Mouse (Mus musculus) midbrain, embryonic 13.5 days (tissue): ENCODE results near the gene 4930404N11Rik. TPM values are rescaled to one million over a fixed set of nuclear protein-coding genes. Genes with fewer than 3 reads are reported as not detected.

Source experiments
- ATAC-seq: fragments of 200-750 bp; cut with Nextera tagmentation; 2 replicates; pipeline ENCODE4 v1.8.0; 2017; ENCODE audit warnings: mild to moderate bottlenecking, moderate TSS enrichment, moderate library complexity
- H3K27ac ChIP-seq: fragments of 300-500 bp; sonication (generic); 2 replicates; pipeline ENCODE4 v1.5.1; 2015; ENCODE audit warnings: inconsistent platforms, mild to moderate bottlenecking, moderate library complexity
- H3K27me3 ChIP-seq: fragments of 300-500 bp; sonication (generic); 2 replicates; pipeline ENCODE4 v1.6.1; 2015; ENCODE audit warnings: mild to moderate bottlenecking, inconsistent platforms
- H3K36me3 ChIP-seq: fragments of 300-500 bp; sonication (generic); 2 replicates; pipeline ENCODE4 v1.6.1; 2015; ENCODE audit warnings: mild to moderate bottlenecking, inconsistent platforms
- H3K4me1 ChIP-seq: fragments of 300-500 bp; sonication (generic); replicated peaks from 2 replicates; pipeline ENCODE4 v1.6.1; 2015; ENCODE audit warnings: inconsistent platforms
- H3K4me2 ChIP-seq: fragments of 300-500 bp; sonication (generic); replicated peaks from 2 replicates; pipeline ENCODE4 v1.6.1; 2015; ENCODE audit warnings: moderate library complexity, mild to moderate bottlenecking, inconsistent platforms
- H3K4me3 ChIP-seq: fragments of 300-500 bp; sonication (generic); replicated peaks from 2 replicates; pipeline ENCODE4 v1.5.1; 2015; ENCODE audit warnings: mild to moderate bottlenecking, inconsistent platforms
- H3K9ac ChIP-seq: fragments of 300-500 bp; sonication (generic); replicated peaks from 2 replicates; pipeline ENCODE4 v1.6.1; 2015; ENCODE audit warnings: mild to moderate bottlenecking, inconsistent platforms
- H3K9me3 ChIP-seq: fragments of 300-500 bp; sonication (generic); 2 replicates; pipeline ENCODE4 v1.6.1; 2016; ENCODE audit warnings: mild to moderate bottlenecking, inconsistent platforms
- WGBS: fragments of 180-500 bp; shearing (Covaris S2); methylation state at CpG from one replicate; pipeline ENCODE4 v1.1.7; 2015; 5-methylcytosine and 5-hydroxymethylcytosine counted together
- polyA plus RNA-seq: library from polyadenylated mRNA; unstranded; fragments of >200 nt; fragmentation: Nextera tagmentation; extraction: Ambion mirVana; gene quantifications from 2 replicates; pipeline ENCODE4 v1.2.1, GENCODE M21; 2015

Gene 4930404N11Rik
- polyA plus RNA-seq, 1 experiment from 2014 or later: 0.44 TPM

- Histone ChIP-seq H3K9me3 (no peaks in the 10 kb centered on the region), H3K4me3 (no peak overlapping the region), H3K4me1 (0 out of 2 replicates have a peak, but pooled peaks cover 4% of the 10 kb centered on the region), H3K27me3 (peaks cover 31% of the 10 kb centered on the region), H3K27ac (no peak overlapping the region), H3K4me2 (no peak overlapping the region), H3K9ac (no peak overlapping the region), H3K36me3 (peaks cover 37% of the 10 kb centered on the region)
- no peak for ATAC-seq
- 79% methylated on average over 10 of the region's 10 CpGs for WGBS
Measured at GRCm38 (mm10) chr10:81329194-81329975, 36.2 kb downstream of the 4930404N11Rik start.

DNA sequence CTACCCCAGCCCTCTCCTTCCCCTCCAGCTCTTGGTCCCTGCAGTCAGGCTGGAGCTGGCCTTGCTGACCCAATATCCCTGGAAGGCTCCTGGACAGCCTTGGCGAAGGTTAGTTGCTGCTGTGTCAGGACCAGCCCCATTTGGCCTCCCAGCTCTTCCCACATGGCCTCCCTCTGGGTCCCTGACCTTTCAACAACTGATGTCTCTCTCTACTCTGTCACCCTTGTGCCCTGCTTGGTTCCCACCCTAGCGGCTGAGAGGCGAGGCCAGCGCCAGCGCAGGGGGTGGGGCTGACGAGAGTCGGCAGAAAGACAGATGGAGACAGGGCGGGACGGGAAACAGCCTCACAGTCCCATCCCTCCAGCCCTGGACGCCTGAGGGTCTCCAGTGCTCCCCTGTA lies 37.2 kb downstream of the 4930404N11Rik start, which contains the start of gene Tbxa2r:
Gene Tbxa2r, plus strand, starts transcription at position 346 of the 400 bp plus-strand sequence.
- H3K27ac ChIP-seq: no peak within 1 kb of the TSS
- H3K27me3 ChIP-seq: peaks cover 25% of the 10 kb centered on the region
- no peak within 1 kb of the TSS for H3K4me3 ChIP-seq
- no peak for ATAC-seq
- peaks cover 47% of the 10 kb centered on the region for H3K36me3 ChIP-seq
- H3K9me3 ChIP-seq: no peaks in the 10 kb centered on the region
- no peak within 1 kb of the TSS for H3K4me2 ChIP-seq
- H3K9ac ChIP-seq: 0 out of 2 replicates have a peak within 1 kb of the TSS, but pooled peaks have one; percentile 10
- 0 out of 2 replicates have a peak, but pooled peaks cover 4% of the 10 kb centered on the region for H3K4me1 ChIP-seq
- 15% methylated on average over 10 of the region's 10 CpGs for WGBS

- ATAC-seq: no peak
- Histone ChIP-seq H3K9ac (no peak overlapping the region), H3K4me3 (no peak overlapping the region), H3K4me1 (0 out of 2 replicates have a peak, but pooled peaks cover 4% of the 10 kb centered on the region), H3K4me2 (no peak overlapping the region), H3K9me3 (no peaks in the 10 kb centered on the region), H3K27ac (no peak overlapping the region), H3K36me3 (peaks cover 52% of the 10 kb centered on the region), H3K27me3 (peaks cover 21% of the 10 kb centered on the region)
- 55% methylated on average over 2 of the region's 2 CpGs for WGBS
Measured at GRCm38 (mm10) chr10:81327959-81328358, 37.7 kb downstream of the 4930404N11Rik start.

DNA sequence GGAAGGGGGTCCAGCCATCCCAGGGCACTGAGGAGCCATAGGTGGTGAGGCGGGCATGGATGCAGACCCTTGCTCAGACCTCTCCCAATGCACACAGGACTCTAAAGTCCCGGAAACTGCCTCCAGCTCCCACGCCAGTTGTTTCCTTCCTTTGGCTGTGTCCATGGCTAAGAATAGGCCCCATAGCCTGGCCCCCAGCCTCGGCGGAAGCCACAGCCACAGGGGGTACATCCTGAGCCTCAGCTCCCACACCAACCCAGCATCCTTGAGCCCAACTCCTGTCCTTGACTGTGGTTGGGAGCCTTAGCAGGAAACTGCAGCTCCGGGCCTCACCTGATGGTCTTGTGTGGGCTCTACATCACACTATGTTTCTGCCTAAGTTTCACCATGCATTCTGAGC lies 38.8 kb downstream of the 4930404N11Rik start:
- H3K9me3 ChIP-seq: no peaks in the 10 kb centered on the region
- no peak overlapping the region for H3K9ac ChIP-seq
- H3K27me3 ChIP-seq: peaks cover 11% of the 10 kb centered on the region
- H3K4me1 ChIP-seq: peaks cover 7% of the 10 kb centered on the region
- ATAC-seq: no peak
- H3K4me3 ChIP-seq: no peak overlapping the region
- 89% methylated on average over 6 of the region's 6 CpGs for WGBS
- no peak overlapping the region for H3K4me2 ChIP-seq
- H3K36me3 ChIP-seq: peaks cover 60% of the 10 kb centered on the region
- no peak overlapping the region for H3K27ac ChIP-seq

- no peak overlapping the region for H3K9ac ChIP-seq
- 0 out of 2 replicates have a peak, but pooled peaks cover 6% of the 10 kb centered on the region for H3K27me3 ChIP-seq
- no peak overlapping the region for H3K4me2 ChIP-seq
- H3K36me3 ChIP-seq: peaks cover 60% of the 10 kb centered on the region
- no peak overlapping the region for H3K27ac ChIP-seq
- WGBS: 95% methylated on average over 18 of the region's 18 CpGs
- H3K4me1 ChIP-seq: peaks cover 12% of the 10 kb centered on the region
- no peaks in the 10 kb centered on the region for H3K9me3 ChIP-seq
- no peak overlapping the region for H3K4me3 ChIP-seq
- ATAC-seq: no peak
Measured at GRCm38 (mm10) chr10:81325781-81326180, 39.8 kb downstream of the 4930404N11Rik start.

GRCm38 (mm10) chr10:81325176-81325575 lies 40.4 kb downstream of the 4930404N11Rik start:
- H3K27ac ChIP-seq: no peak overlapping the region
- H3K27me3 ChIP-seq: no peaks in the 10 kb centered on the region
- no peaks in the 10 kb centered on the region for H3K9me3 ChIP-seq
- no peak overlapping the region for H3K4me2 ChIP-seq
- no peak overlapping the region for H3K9ac ChIP-seq
- peaks cover 60% of the 10 kb centered on the region for H3K36me3 ChIP-seq
- no peak overlapping the region for H3K4me3 ChIP-seq
- 94% methylated on average over 21 of the region's 21 CpGs for WGBS
- H3K4me1 ChIP-seq: peaks cover 12% of the 10 kb centered on the region
- no peak for ATAC-seq

DNA sequence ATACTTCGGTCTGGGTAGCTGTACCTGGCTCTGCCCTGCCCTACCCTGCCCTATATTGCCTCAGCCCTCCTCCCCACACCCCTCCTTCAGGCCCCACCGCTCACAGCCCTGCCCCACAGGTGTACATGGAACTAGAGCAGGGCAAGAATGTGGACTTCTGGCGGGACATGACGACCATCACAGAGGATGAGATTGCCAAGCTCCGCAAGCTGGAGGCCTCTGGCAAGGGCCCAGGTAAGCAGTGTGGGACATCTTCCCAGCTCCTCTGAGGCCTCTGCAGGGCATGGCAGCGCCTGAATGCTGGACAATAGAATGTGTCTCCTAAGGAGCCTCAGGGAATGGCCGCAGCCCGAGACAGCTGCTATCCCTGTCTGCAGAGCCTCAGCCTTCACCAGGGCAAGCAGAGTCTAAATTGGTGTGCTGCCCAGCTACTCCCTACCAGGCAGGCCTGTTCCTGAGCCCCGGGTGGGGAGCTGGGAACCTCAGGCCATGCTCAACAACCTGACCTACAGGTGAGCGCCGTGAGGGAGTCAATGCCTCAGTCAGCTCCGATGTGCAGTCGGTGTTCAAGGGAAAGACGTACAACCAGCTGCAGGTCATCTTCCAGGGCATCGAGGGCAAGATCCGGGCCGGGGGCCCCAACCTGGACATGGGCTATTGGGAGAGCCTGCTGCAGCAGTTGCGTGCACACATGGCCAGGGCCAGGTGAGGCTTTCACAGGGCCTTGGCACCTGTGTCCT lies 41.7 kb downstream of the 4930404N11Rik start:
- 95% methylated on average over 18 of the region's 18 CpGs for WGBS
- no peak for ATAC-seq
- H3K36me3 ChIP-seq: peaks cover 60% of the 10 kb centered on the region
- no peak overlapping the region for H3K4me3 ChIP-seq
- H3K9ac ChIP-seq: no peak overlapping the region
- peaks cover 21% of the 10 kb centered on the region for H3K4me1 ChIP-seq
- H3K9me3 ChIP-seq: no peaks in the 10 kb centered on the region
- no peak overlapping the region for H3K27ac ChIP-seq
- H3K4me2 ChIP-seq: no peak overlapping the region
- no peaks in the 10 kb centered on the region for H3K27me3 ChIP-seq

DNA sequence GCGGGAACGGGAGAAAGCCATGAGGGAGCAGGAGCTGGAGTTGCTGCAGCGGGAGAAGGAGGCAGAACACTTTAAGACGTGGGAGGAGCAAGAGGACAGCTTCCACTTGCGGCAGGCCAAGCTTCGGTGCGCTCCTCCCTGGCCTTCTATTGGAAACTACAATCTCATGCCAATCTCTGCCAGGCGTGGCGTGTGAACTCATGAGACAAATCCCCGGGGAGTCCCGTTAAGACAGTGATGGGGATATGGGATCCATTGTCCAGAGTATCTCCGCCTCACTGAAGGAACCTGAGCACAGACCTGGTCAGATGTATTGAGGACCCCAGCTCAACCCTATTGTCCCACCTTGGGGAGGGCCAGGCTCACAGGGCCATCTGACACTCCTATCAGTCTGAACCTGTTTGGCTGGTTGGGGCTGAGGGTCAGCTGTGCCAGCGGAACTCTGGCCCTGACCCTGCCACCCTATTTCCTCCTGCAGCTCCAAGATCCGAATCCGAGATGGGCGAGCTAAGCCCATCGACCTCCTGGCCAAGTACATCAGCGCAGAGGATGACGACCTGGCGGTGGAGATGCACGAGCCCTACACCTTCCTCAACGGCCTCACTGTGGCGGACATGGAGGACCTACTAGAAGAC lies 42.4 kb downstream of the 4930404N11Rik start:
- no peaks in the 10 kb centered on the region for H3K9me3 ChIP-seq
- H3K27me3 ChIP-seq: no peaks in the 10 kb centered on the region
- no peak for ATAC-seq
- no peak overlapping the region for H3K4me2 ChIP-seq
- 94% methylated on average over 23 of the region's 23 CpGs for WGBS
- no peak overlapping the region for H3K27ac ChIP-seq
- no peak overlapping the region for H3K9ac ChIP-seq
- H3K36me3 ChIP-seq: peaks cover 66% of the 10 kb centered on the region
- no peak overlapping the region for H3K4me3 ChIP-seq
- peaks cover 25% of the 10 kb centered on the region for H3K4me1 ChIP-seq

DNA sequence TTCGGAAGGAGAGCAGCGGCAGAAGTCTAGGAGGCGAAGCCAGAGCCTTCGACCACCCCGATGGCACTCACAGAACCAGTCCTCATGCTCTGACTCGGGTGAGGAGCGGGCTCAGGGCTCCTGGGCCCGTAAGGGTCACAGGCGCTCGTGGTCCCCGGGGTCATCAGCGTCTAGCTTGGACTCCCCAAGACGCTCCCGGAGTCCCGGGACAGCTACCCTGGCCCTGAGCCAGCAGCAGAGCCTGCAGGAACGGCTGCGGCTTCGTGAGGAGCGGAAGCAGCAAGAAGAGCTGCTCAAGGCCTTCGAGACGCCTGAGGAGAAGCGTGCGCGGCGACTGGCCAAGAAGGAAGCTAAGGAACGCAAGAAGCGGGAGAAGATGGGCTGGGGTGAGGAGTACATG lies 43.2 kb downstream of the 4930404N11Rik start:
- no peaks in the 10 kb centered on the region for H3K9me3 ChIP-seq
- H3K4me1 ChIP-seq: peaks cover 25% of the 10 kb centered on the region
- H3K27ac ChIP-seq: no peak overlapping the region
- WGBS: 94% methylated on average over 27 of the region's 27 CpGs
- ATAC-seq: no peak
- H3K9ac ChIP-seq: no peak overlapping the region; the same call in 1 of the 2 replicates
- peak overlapping the region; percentile 96; the same call in 1 of the 2 replicates for H3K4me3 ChIP-seq
- H3K36me3 ChIP-seq: peaks cover 66% of the 10 kb centered on the region
- peak overlapping the region; percentile 87; the same call in 1 of the 2 replicates for H3K4me2 ChIP-seq
- no peaks in the 10 kb centered on the region for H3K27me3 ChIP-seq

DNA sequence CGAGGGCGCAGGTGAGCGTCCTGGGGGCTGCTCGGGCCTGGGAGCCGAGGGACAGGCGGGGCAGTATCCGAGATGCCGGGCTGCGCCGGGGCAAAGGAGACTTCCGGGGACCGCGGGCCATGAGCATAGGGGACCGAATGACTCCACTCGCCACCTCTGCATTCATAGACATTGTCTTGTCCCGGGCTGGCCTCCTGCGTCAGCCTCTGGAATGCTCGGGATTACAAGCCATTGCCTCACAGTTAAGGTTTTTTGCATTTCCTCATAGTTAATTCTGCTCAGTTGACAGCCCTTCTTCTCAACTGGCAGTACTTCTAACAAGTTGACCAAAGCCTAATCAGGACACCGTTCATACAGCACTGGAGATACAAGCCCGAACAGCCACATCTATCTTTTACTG lies 44.2 kb downstream of the 4930404N11Rik start:
- Histone ChIP-seq H3K4me1 (peaks cover 33% of the 10 kb centered on the region), H3K36me3 (peaks cover 66% of the 10 kb centered on the region), H3K4me2 (peak overlapping the region; percentile 87), H3K9me3 (no peaks in the 10 kb centered on the region), H3K9ac (peak overlapping the region; percentile 92), H3K27me3 (no peaks in the 10 kb centered on the region), H3K27ac (peak overlapping the region; percentile 90), H3K4me3 (peak overlapping the region; percentile 96)
- peak; percentile 7 for ATAC-seq
- WGBS: 3% methylated on average over 20 of the region's 20 CpGs

DNA sequence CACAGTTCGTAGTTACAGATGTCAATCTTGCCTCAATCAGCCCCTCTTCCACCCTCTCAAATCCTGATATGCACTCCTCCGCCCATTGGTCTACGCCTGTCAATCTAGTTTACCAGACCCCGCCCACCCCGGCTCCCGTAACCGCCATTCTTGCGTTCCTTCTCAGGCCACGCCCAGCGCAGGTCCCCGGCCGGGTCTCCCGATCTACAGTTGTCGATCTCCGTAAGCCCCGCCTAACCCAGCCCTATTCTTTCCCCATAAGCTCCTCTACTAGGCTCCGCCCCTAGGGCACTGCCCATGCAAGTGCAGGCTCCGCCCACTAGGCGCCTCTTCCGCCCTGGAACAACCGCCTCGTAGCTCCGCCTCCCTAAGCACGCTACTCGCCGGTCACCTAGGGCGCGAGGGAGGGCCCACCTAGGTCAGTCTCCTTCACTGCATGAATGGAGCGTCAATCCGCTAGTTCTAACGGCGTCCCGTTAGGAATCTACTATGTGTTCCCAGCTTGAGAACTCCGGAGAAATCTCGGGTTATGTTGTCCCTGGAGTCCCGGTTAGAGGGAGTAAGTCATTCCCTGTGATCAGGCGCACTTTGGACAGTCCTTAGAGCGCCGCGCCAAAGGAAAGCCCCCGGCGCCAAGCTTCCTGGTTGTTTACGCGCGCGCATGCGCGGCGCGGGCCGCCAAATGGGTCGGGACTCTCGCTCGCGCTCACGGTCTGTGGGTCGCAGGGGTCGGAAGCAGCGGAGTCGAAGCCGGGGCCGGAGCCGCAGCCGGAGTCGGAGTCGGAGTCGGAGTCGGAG lies 44.9 kb downstream of the 4930404N11Rik start, which contains the start of gene Cactin:
Gene Cactin, plus strand, starts transcription at position 554 of the 798 bp plus-strand sequence.
- under 1% methylated on average over 68 of the region's 68 CpGs for WGBS
- peaks cover 66% of the 10 kb centered on the region for H3K36me3 ChIP-seq
- H3K4me3 ChIP-seq: peak within 1 kb of the TSS; percentile 96
- peak; percentile 93 for ATAC-seq
- H3K4me1 ChIP-seq: peaks cover 36% of the 10 kb centered on the region
- peak within 1 kb of the TSS; percentile 92 for H3K9ac ChIP-seq
- H3K9me3 ChIP-seq: no peaks in the 10 kb centered on the region
- no peaks in the 10 kb centered on the region for H3K27me3 ChIP-seq
- peak within 1 kb of the TSS; percentile 90 for H3K27ac ChIP-seq
- peak within 1 kb of the TSS; percentile 87 for H3K4me2 ChIP-seq
